Mouse (Mus musculus): ENCODE results near the gene Adgrg1. TPM values are rescaled to one million over a fixed set of nuclear protein-coding genes. Genes with fewer than 3 reads are reported as not detected.

The Adgrg1 gene
- polyA plus RNA-seq, 1 experiment: 26.3 TPM

Other genes starting within 250 kb of the Adgrg1 start
- 7.7 and 8.9 TPM in 2 replicates for gene Ccl22, start 229.2 kb upstream of the Adgrg1 start, polyA plus RNA-seq (2012; rRNA removed)
- 53.2 and 127 TPM in 2 replicates for gene Cx3cl1, start 202.7 kb upstream of the Adgrg1 start, polyA plus RNA-seq (2012; rRNA removed)
- gene Ccl17, start 164.3 kb upstream of the Adgrg1 start, polyA plus RNA-seq (2012; rRNA removed): 2.5 and 4.9 TPM in 2 replicates
- gene Coq9, start 136.4 kb upstream of the Adgrg1 start, polyA plus RNA-seq (2012; rRNA removed): 100 and 148 TPM in 2 replicates
- 39.1 and 44.8 TPM in 2 replicates for gene Ciapin1, start 136.4 kb upstream of the Adgrg1 start, polyA plus RNA-seq (2012; rRNA removed)
- 78.3 and 78.8 TPM in 2 replicates for gene Polr2c, start 117.3 kb upstream of the Adgrg1 start, polyA plus RNA-seq (2012; rRNA removed)
- gene Dok4, start 98.4 kb upstream of the Adgrg1 start, polyA plus RNA-seq (2012; rRNA removed): 116 and 138 TPM in 2 replicates
- 4.3 and 5.8 TPM in 2 replicates for gene Ccdc102a, start 56.7 kb upstream of the Adgrg1 start, polyA plus RNA-seq (2012; rRNA removed)
- 13.2 and 21.4 TPM in 2 replicates for gene Adgrg5, start 51.1 kb upstream of the Adgrg1 start, polyA plus RNA-seq (2012; rRNA removed)
- 5.5 and 9.2 TPM in 2 replicates for gene Adgrg3, start 42.9 kb downstream of the Adgrg1 start, polyA plus RNA-seq (2012; rRNA removed)
- gene Drc7, start 80.4 kb downstream of the Adgrg1 start, polyA plus RNA-seq (2012; rRNA removed): not detected in 2 replicates
- gene Katnb1, start 106.4 kb downstream of the Adgrg1 start, polyA plus RNA-seq (2012; rRNA removed): 16.5 and 19.0 TPM in 2 replicates
- gene Kifc3, start 228.1 kb downstream of the Adgrg1 start, polyA plus RNA-seq (2012; rRNA removed): 25.6 and 31.4 TPM in 2 replicates